Mouse (Mus musculus): Measurements from ENCODE around the gene Maneal. TPM values are rescaled to one million over a fixed set of nuclear protein-coding genes. Genes with fewer than 3 reads are reported as not detected.

Maneal gene
- polyA plus RNA-seq, 1 experiment from 2014 or later = 11.5 TPM

- ATAC-seq (ENCODE audit: low FRiP score) (peak; percentile 43), DNase-seq (ENCODE audit: low spot score, missing footprints) (peak; percentile 91)
- Histone ChIP-seq H3K36me3 (ENCODE audit: control insufficient read depth, insufficient read depth, low read length) (peaks cover 10% of the 10 kb centered on the region), H3K4me2 (peak within 1 kb of the TSS; percentile 55), H3K27me3 (ENCODE audit: control insufficient read depth, insufficient read depth, low read length) (no peaks in the 10 kb centered on the region), H3K27ac (ENCODE audit: low read depth, low read length) (peak within 1 kb of the TSS; percentile 80), H3K4me1 (ENCODE audit: control insufficient read depth, insufficient read depth, low read length) (peaks cover 15% of the 10 kb centered on the region), H3K9me3 (ENCODE audit: control insufficient read depth, low read length) (no peaks in the 10 kb centered on the region), H3K4me3 (ENCODE audit: low read depth, low read length) (peak within 1 kb of the TSS; percentile 99), H3K9ac (ENCODE audit: low read length) (peak within 1 kb of the TSS; percentile 63)
- under 1% methylated on average over 61 of the region's 75 CpGs for WGBS
Measured at GRCm38 (mm10) chr4:124850933-124851658, 10.9 kb downstream of the Maneal start, which contains the start of gene 1110065P20Rik. TSS of gene 1110065P20Rik (minus strand) at chr4:124851196.

GRCm38 (mm10) chr4:124850261-124850913 lies 11.6 kb downstream of the Maneal start, which contains the start of gene Yrdc:
TSS of gene Yrdc (plus strand) at chr4:124850679.
- peak within 1 kb of the TSS; percentile 99 for H3K4me3 ChIP-seq (ENCODE audit: low read depth, low read length)
- H3K27me3 ChIP-seq (ENCODE audit: control insufficient read depth, insufficient read depth, low read length) = no peaks in the 10 kb centered on the region
- peak within 1 kb of the TSS; percentile 55 for H3K4me2 ChIP-seq
- H3K9ac ChIP-seq (ENCODE audit: low read length) = peak within 1 kb of the TSS; percentile 63
- peak within 1 kb of the TSS; percentile 80 for H3K27ac ChIP-seq (ENCODE audit: low read depth, low read length)
- H3K9me3 ChIP-seq (ENCODE audit: control insufficient read depth, low read length) = no peaks in the 10 kb centered on the region
- peaks cover 7% of the 10 kb centered on the region for H3K36me3 ChIP-seq (ENCODE audit: control insufficient read depth, insufficient read depth, low read length)
- ATAC-seq (ENCODE audit: low FRiP score) (peak; percentile 93), DNase-seq (ENCODE audit: low spot score, missing footprints) (peak; percentile 99)
- WGBS = under 1% methylated on average over 55 of the region's 90 CpGs
- peaks cover 15% of the 10 kb centered on the region for H3K4me1 ChIP-seq (ENCODE audit: control insufficient read depth, insufficient read depth, low read length)

- H3K27ac ChIP-seq (ENCODE audit: low read depth, low read length) = peak overlapping the region; percentile 80
- peak overlapping the region; percentile 63 for H3K9ac ChIP-seq (ENCODE audit: low read length)
- H3K9me3 ChIP-seq (ENCODE audit: control insufficient read depth, low read length) = no peaks in the 10 kb centered on the region
- peak overlapping the region; percentile 55 for H3K4me2 ChIP-seq
- 2% methylated on average over 24 of the region's 24 CpGs for WGBS
- peak overlapping the region; percentile 99 for H3K4me3 ChIP-seq (ENCODE audit: low read depth, low read length)
- DNase-seq (ENCODE audit: low spot score, missing footprints) = no peak
- H3K27me3 ChIP-seq (ENCODE audit: control insufficient read depth, insufficient read depth, low read length) = no peaks in the 10 kb centered on the region
- peaks cover 4% of the 10 kb centered on the region for H3K36me3 ChIP-seq (ENCODE audit: control insufficient read depth, insufficient read depth, low read length)
- peak; percentile 19 for ATAC-seq (ENCODE audit: low FRiP score)
- peaks cover 15% of the 10 kb centered on the region for H3K4me1 ChIP-seq (ENCODE audit: control insufficient read depth, insufficient read depth, low read length)
Measured at GRCm38 (mm10) chr4:124849631-124850260, 12.2 kb downstream of the Maneal start.

GRCm38 (mm10) chr4:124847573-124847972 lies 14.4 kb downstream of the Maneal start:
- Histone ChIP-seq H3K9me3 (ENCODE audit: control insufficient read depth, low read length) (no peaks in the 10 kb centered on the region), H3K36me3 (ENCODE audit: control insufficient read depth, insufficient read depth, low read length) (0 out of 2 replicates have a peak, but pooled peaks cover 2% of the 10 kb centered on the region), H3K4me3 (ENCODE audit: low read depth, low read length) (no peak overlapping the region), H3K4me1 (ENCODE audit: control insufficient read depth, insufficient read depth, low read length) (peaks cover 14% of the 10 kb centered on the region), H3K27ac (ENCODE audit: low read depth, low read length) (no peak overlapping the region), H3K9ac (ENCODE audit: low read length) (no peak overlapping the region), H3K4me2 (no peak overlapping the region), H3K27me3 (ENCODE audit: control insufficient read depth, insufficient read depth, low read length) (no peaks in the 10 kb centered on the region)
- peak; percentile 99 for DNase-seq (ENCODE audit: low spot score, missing footprints)
- WGBS = 4% methylated on average over 8 of the region's 8 CpGs
- ATAC-seq (ENCODE audit: low FRiP score) = no peak

- ATAC-seq (ENCODE audit: low FRiP score) = peak; percentile 62; the same call in 1 of the 2 replicates
Measured at GRCm38 (mm10) chr4:124843493-124843892, 18.5 kb downstream of the Maneal start.

GRCm38 (mm10) chr4:124840998-124841397 lies 21.0 kb downstream of the Maneal start:
- H3K4me1 ChIP-seq (ENCODE audit: control insufficient read depth, insufficient read depth, low read length) = no peaks in the 10 kb centered on the region
- 97% methylated on average over 1 of the region's 1 CpGs for WGBS
- H3K9ac ChIP-seq (ENCODE audit: low read length) = no peak overlapping the region
- H3K27ac ChIP-seq (ENCODE audit: low read depth, low read length) = no peak overlapping the region
- H3K9me3 ChIP-seq (ENCODE audit: control insufficient read depth, low read length) = no peaks in the 10 kb centered on the region; the same call in 1 of the 2 replicates
- H3K4me2 ChIP-seq = no peak overlapping the region
- DNase-seq (ENCODE audit: low spot score, missing footprints) (no peak), ATAC-seq (ENCODE audit: low FRiP score) (no peak)
- no peak overlapping the region for H3K4me3 ChIP-seq (ENCODE audit: low read depth, low read length)
- no peaks in the 10 kb centered on the region for H3K27me3 ChIP-seq (ENCODE audit: control insufficient read depth, insufficient read depth, low read length)
- peaks cover 12% of the 10 kb centered on the region for H3K36me3 ChIP-seq (ENCODE audit: control insufficient read depth, insufficient read depth, low read length)

More at GRCm38 (mm10) chr4:124843493-124843892, 18.5 kb downstream of the Maneal start:
- no peaks in the 10 kb centered on the region for H3K27me3 ChIP-seq (ENCODE audit: control insufficient read depth, insufficient read depth, low read length)
- no peak overlapping the region for H3K4me2 ChIP-seq
- no peak overlapping the region for H3K27ac ChIP-seq (ENCODE audit: low read depth, low read length)
- H3K4me3 ChIP-seq (ENCODE audit: low read depth, low read length) = no peak overlapping the region
- H3K4me1 ChIP-seq (ENCODE audit: control insufficient read depth, insufficient read depth, low read length) = no peaks in the 10 kb centered on the region; the same call in 1 of the 2 replicates
- no peak overlapping the region for H3K9ac ChIP-seq (ENCODE audit: low read length)
- H3K36me3 ChIP-seq (ENCODE audit: control insufficient read depth, insufficient read depth, low read length) = peaks cover 8% of the 10 kb centered on the region
- peak; percentile 85 for DNase-seq (ENCODE audit: low spot score, missing footprints)
- H3K9me3 ChIP-seq (ENCODE audit: control insufficient read depth, low read length) = no peaks in the 10 kb centered on the region; the same call in 1 of the 2 replicates
- 52% methylated on average over 11 of the region's 11 CpGs for WGBS

- no peak for DNase-seq (ENCODE audit: low spot score, missing footprints)
- no peaks in the 10 kb centered on the region; the same call in 1 of the 2 replicates for H3K9me3 ChIP-seq (ENCODE audit: control insufficient read depth, low read length)
- H3K36me3 ChIP-seq (ENCODE audit: control insufficient read depth, insufficient read depth, low read length) = peaks cover 12% of the 10 kb centered on the region
Measured at GRCm38 (mm10) chr4:124838035-124838700, 23.8 kb downstream of the Maneal start.

GRCm38 (mm10) chr4:124832796-124833195 lies 29.2 kb downstream of the Maneal start:
- peaks cover 6% of the 10 kb centered on the region; the same call in 1 of the 2 replicates for H3K36me3 ChIP-seq (ENCODE audit: control insufficient read depth, insufficient read depth, low read length)
- 94% methylated on average over 10 of the region's 10 CpGs for WGBS

More at GRCm38 (mm10) chr4:124838035-124838700, 23.8 kb downstream of the Maneal start:
- Histone ChIP-seq H3K4me1 (ENCODE audit: control insufficient read depth, insufficient read depth, low read length) (no peaks in the 10 kb centered on the region), H3K4me2 (no peak overlapping the region), H3K4me3 (ENCODE audit: low read depth, low read length) (no peak overlapping the region), H3K9ac (ENCODE audit: low read length) (no peak overlapping the region), H3K27ac (ENCODE audit: low read depth, low read length) (no peak overlapping the region), H3K27me3 (ENCODE audit: control insufficient read depth, insufficient read depth, low read length) (no peaks in the 10 kb centered on the region)
- no peak for ATAC-seq (ENCODE audit: low FRiP score)
- WGBS = 92% methylated on average over 14 of the region's 14 CpGs

More at GRCm38 (mm10) chr4:124832796-124833195, 29.2 kb downstream of the Maneal start:
- Histone ChIP-seq H3K9me3 (ENCODE audit: control insufficient read depth, low read length) (no peaks in the 10 kb centered on the region), H3K4me2 (no peak overlapping the region), H3K4me3 (ENCODE audit: low read depth, low read length) (no peak overlapping the region), H3K9ac (ENCODE audit: low read length) (no peak overlapping the region), H3K4me1 (ENCODE audit: control insufficient read depth, insufficient read depth, low read length) (no peaks in the 10 kb centered on the region), H3K27ac (ENCODE audit: low read depth, low read length) (no peak overlapping the region), H3K27me3 (ENCODE audit: control insufficient read depth, insufficient read depth, low read length) (no peaks in the 10 kb centered on the region)
- ATAC-seq (ENCODE audit: low FRiP score) (no peak), DNase-seq (ENCODE audit: low spot score, missing footprints) (no peak)

All from midbrain, embryonic 11.5 days (tissue).